Mouse (Mus musculus) layer of hippocampus, adult 9-10 months (tissue): Measurements from ENCODE around the gene Immp2l.

Experiments
- DNase-seq: peaks from one replicate; pipeline ENCODE4 v3.0.0; 2022; ENCODE audit warnings: low spot score

The Immp2l gene

DNA sequence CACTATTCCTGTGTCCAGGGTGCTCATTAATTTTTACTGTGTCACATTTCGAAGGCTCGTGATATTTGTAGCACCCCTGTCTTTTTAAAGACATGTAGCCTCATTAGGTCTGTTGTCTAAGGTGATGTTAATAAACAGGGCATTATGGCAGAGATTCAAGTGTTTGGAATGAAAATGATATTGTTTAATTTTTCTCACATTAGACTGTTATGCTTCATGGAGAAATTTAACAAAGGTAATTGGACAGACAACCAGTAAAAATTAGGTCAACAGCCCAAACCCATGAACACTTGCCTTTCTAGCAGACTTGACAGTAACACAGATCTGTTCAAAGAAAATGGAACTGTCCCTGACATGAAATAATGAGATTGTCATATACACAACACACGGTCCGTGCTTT, 292.5 kb downstream of the Immp2l start:
- no peak for DNase-seq

DNA sequence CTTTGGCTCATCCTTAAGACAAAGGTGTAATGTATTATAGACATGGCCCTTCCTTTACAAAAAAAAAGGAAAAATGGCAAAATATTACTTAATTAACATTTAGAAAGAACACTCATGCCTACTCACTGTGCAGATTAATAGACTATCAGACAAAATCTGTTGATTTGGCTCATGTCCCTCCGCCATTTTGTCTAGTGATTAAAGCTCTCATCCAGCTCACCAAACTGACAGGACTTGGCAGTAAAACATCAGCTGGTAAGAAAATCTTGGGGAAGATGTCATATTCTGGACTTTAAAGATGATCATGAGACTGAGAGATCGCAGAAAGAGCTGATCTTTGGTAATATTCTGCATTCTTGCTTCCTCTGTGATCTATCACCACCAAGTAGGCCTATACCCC, 293.5 kb downstream of the Immp2l start:
- no peak for DNase-seq

DNA sequence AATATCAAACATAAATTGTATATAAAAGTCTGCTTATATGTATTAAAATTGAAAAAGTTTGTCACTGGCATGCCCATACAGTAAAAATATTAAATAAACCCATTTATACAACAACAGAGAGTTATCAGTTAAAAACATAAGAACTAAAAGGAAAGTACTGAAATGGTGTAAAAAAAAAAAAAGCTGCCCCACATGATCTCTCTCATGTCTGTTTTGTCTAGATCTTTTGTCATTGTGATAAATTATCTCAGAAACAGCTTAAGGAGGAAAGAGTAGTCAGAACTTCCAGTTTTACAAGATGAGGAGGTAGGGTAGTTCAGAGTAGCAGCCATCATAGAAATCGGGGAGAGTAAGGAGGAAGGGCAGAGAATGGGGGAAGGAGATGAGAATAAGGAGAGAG, 298.1 kb downstream of the Immp2l start:
- DNase-seq, result no peak

DNA sequence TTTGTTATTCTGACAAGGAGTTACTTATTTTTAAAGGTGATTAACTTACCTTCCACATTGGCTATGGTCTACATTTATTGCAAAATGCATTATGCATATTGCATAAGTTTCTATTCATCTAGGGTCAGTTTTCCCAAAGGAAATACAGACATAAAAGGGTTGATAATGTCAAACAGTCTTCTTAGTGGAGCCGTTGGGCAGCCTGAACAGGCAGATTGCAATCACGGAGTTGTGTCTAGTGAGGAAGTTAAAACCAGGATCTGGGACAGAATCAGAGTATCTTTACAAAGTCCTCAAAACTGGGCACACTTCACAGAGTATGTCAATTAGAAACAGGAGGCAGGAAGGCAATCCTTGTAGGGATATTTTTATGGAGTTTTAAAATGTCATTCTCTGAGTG, 300.5 kb downstream of the Immp2l start:
- DNase-seq, result no peak

DNA sequence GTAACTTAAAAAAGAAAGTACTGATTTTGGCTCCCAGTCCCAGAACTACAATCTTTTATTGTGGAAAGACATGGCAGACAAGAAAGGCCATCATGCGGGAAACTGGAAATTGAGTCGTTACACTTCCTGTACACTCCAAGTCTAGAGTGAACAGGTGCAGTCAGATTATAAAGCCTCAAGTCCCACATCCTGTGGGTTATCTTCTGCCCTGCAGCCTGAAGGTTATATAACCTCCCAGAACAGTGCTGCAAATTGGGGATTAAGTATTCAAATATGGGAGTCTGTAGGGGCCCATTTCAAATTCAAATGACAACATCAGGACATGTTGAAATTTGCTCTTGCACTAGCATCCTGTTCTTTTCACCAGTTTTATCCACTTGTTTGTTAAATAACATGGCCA, 301.9 kb downstream of the Immp2l start:
- DNase-seq, result no peak

DNA sequence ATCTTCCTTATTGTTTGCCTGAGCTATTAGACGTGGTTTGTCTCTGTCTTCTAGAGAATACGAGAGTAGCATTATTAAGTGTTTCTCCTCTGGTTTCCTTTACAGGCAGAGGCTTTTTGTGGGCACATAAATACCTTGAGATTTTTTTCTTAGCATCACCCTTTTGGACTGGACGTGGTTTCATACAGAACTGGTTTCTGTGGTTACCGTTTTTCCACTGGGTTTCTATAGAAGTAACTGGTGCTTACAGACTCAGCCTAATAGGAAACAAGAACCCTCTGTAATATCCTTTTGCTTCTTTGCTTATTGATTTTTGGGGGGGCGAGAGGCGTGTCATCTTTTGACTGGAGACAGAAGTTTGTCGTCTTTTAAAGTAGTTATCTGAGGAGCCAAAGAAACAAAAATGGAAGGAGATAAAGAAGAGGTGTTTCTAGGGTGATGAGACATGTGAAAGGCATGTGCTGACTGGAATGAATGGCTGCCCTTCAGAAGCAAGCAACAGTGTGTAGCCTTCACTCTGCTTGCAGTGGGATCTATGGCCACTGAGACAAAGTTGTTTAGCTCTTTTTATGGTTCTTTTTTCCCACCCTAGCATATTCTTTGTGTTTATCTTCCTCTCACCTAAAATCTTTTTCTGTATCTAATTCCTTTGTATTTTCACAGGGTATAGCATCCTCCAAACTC, 307.2 kb downstream of the Immp2l start:
- no peak for DNase-seq

DNA sequence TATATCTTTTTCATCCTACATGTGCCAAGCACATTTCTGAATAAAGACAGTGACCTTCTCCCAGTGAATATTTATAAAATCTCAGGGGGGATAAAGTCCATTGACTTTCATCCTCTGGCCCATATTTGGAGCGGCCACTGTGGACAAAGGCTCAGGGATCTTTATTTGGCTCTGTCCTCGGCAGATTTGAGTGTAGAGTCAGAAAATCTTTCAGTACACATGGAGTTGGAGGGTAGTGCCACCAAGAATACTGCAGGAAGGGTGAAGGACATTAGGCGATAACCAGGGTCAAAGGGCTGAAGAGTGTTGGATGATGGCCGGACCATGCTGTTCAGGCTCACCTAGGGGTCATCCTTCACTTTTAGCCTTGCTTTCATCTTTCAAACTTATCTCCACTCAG, 321.7 kb downstream of the Immp2l start:
- no peak for DNase-seq

DNA sequence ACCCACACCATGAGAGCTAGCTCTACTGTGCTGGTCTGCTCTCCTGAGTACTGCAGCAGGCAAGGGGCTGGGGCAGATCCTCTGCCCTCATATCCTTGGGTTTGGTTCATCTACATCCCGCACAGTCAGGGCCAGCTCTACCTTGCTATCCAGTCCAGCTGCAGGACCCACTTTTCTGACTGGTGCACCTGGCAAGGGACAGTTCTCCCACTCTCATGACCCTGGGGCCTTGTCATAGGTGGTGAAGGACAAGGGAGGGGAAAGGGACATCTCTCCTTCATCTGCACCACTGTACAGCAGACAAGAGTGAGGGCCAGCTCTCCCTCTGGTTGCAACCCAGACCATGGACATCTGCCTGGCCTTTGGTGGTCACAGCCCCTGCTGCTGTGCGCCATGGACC, 323.6 kb downstream of the Immp2l start:
- DNase-seq, result no peak

DNA sequence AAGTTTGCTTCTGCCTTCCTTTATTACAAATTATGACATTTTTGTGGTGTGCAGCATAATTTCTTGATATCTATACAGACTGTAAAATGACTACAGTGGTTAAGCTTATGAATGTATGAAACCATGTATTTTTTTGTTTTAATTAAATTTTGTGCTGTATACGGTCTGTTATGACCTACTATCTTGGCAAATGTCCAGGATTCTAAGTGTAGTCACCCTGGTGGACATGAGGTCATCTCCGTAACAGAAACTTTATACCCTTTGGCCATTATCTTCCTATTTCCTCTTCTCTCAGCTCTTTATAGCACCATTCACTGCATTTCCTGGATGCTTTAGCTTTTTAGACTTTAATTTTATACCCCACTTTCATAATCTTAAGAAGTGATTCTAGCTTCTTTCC, 325.5 kb downstream of the Immp2l start:
- DNase-seq, result no peak

DNA sequence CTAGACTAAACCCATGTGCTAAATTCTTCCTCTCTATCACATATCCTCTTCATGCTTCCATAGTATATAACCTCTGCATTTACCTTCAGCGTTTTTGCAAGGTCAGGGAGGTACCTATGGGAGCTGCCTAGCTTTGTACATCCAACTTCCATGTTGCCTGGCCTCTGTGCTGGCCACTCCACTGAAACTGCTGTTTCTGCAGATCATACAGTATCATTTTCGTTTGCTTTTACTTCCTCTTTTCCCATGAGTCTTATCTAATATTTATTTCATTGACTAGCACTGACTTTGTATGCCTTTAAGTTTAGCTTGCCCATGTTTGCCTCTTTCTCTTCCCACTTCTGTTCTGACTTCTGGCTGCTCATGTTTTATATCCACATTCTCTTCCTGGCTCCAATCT, 325.9 kb downstream of the Immp2l start:
- no peak for DNase-seq

DNA sequence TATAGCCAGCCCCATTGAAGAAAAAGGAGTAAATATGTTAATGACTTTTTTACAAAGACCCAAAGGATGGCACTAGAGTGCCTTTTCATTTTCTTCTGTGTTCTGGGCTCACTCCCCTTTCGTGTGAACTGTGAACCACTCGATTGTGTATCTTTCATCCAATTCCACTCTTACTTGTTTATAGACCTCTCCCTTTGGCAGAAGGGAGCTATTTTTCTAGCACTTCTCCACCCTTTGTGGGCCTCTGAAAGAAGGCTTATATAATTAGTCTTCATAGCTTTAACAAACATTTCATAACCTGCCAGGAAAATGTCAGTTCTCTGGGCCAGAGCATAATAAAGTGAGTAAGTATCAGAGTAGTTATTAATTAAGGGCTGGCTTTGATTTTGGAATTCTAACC, 327.4 kb downstream of the Immp2l start:
- no peak for DNase-seq

DNA sequence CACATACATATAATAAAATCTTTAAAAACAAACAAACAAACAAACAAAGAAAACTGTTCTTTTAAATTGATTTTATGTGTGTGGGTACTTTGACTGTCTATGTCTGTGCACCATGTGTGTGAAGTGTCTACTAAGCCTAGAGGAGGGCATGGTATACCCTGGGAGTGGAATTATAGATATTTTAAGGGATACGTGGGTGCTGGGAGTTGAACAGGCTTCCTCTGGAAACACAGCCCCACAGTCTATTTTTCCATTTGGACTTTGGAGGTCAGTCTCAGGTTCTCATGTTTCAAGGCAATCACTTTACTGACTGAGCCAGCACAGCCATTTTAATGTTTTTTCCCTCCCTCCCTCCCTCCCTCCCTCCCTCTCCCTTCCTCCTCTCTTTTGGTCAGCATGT, 331.0 kb downstream of the Immp2l start:
- DNase-seq, result no peak

DNA sequence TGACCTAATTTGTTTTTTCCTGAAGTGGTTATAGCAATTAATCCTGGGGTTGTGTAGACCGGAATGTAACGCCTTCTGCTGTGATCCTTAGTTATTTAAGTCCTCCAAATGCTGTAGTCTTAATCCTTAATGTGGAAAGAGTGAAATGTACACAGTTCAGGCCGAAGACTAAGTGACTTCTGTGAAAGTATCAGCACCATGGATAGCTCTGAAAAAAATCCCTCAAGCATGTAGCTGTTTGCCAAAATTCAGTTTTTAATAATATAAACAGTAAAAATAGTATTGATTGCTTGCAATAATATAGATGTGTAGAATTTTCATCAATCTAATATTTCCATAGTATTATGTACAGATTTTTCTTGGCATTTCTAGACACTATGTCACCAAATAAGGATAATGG, 332.1 kb downstream of the Immp2l start:
- DNase-seq, result no peak

DNA sequence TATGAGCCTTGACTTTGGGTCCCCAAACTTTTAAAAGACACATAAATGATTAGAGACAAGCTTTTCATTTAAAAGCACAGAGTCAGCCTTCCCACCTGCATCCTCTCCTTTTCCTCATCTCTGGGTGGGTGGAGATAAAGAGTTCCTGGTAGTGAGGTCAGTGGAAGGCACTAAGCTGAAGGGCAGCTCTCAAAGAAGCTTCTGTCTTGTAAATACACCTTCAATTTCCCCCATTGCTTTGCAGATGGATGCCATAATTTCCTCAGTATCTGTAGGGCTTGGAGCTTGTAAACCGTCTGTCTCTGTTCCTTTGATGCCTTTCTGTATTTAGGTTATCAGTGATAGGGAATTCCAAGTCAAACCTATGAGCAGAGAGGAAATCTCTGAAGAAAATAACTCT, 362.8 kb downstream of the Immp2l start:
- DNase-seq, result no peak

DNA sequence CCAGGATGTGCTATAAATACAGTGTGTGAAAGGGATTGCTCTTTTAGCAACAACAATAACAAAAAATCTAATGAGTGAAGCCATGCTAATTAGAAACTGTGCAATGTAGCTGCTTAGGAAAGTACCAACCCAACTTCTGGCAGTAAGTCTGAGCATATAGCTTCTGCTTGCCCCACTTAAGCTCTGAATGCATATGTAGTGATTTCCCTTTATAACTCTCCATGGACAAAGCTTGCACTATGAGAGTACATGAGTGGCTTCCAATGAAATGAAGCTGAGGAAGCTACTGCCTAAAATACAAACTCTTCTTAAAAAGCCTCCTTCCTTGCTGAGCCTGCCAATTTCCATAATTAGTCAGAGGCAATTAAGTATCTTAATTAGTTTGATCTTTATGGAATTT, 370.3 kb downstream of the Immp2l start:
- DNase-seq, result no peak

DNA sequence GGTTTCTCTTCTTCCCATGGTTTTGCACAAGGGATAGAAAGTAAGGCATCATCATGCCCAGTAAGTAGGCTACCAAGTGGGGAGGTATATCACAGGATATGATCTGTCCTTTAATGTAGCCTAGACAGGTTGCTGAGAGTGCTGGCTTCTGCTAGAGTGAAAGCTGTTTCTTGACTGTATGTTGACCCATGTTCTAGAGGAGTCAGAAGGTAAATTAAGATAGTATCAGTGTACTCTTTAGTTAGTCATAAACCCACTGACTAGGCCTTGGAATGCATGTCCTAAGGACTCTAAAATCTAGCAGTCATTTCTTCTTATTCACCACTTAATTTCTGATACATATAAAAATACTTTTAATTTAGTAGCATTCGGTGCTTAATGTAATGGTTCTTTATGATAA, 377.2 kb downstream of the Immp2l start:
- DNase-seq, result no peak

DNA sequence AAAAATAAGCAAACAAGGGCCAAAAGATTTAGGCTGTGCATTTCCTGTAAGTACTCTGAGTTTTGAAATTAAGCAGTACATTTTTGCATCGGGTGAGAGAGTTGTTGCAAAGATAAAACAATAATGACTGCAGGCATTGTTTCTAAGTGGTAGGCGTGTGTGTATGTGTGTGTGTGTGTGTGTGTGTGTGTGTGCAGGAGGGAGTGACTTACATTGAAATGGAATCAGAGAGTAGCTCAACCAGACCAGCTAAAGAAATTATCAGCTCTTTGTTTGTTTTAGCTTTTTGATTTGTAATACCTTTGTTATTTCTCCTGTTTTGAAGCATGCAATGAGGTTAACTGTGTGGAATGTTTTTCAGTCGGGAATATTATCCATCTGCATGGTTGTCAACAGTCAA, 378.0 kb downstream of the Immp2l start:
- no peak for DNase-seq

DNA sequence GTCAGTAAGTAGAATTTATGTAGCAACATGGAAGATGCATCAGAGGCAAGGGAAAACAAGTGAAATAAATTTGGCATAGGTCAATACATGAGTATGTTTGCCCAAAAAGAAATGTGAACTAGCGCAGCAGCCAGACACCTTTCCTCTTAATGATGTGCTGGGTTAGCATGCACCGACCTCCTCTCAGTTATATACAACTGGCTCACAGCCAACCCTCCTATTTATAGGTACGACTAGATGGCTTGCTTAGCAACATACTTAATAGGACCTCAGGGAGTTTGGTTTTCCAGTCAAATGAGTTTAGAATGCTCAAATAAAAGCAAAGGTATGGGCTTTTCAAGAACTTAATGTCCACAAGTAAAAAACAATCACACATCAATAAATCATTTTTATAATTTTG, 385.5 kb downstream of the Immp2l start:
- no peak for DNase-seq

DNA sequence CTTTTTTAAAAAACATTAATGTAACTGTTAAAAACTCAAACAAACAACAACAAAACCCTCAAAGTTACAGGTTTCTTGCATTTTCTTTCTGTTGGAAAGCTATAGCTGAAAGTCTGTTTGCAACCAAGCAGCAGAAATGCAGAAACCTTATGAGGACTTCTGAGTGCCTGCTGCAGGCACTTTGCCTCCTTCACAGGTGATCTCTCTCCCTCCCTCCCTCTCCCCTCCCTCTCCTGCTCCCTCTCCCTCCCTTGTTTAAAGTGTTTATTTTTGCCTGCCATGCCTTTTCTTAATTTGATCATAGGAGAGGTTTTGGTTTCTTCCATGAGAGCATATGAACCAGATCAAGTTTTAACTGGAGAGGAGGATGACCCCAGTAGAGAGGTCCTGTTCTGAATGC, 392.7 kb downstream of the Immp2l start:
- no peak for DNase-seq

DNA sequence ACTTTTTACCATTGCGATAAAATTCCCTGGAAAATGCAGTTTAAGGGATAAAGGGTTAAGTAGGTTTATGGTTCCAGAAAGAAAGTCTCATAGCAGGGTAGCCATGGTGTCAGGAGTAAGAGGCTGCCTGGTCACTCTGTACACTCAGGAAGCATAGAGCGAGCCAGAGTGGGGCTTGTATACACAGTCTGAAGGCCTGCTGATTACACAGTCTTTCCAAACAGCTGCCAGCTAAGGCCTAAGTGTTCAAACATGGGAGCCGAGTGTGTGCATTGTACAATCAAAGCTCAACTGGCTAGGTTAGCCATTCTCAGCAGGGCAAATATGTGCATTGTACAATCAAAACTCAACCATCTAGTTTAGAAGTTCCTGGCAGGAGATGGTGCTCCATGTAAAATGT, 393.2 kb downstream of the Immp2l start:
- DNase-seq, result no peak

DNA sequence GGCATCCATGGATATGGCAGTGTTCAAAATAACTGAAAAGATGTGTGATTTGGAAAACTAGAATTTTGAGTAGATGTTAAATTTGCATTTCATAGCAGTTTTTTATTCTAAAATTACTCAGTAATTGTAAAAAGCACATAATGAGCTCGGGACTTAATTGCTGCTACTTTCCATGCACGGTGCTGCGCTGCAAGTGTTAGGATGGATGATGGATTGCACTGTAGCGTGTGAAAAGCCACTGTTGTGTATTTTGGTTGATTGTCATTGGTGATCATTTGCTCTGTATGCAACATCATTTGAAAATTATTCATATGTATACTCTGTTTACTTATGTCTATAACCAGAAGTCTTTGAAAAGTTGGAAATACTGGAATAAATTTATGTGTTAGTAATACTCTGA, 394.1 kb downstream of the Immp2l start:
- no peak for DNase-seq

DNA sequence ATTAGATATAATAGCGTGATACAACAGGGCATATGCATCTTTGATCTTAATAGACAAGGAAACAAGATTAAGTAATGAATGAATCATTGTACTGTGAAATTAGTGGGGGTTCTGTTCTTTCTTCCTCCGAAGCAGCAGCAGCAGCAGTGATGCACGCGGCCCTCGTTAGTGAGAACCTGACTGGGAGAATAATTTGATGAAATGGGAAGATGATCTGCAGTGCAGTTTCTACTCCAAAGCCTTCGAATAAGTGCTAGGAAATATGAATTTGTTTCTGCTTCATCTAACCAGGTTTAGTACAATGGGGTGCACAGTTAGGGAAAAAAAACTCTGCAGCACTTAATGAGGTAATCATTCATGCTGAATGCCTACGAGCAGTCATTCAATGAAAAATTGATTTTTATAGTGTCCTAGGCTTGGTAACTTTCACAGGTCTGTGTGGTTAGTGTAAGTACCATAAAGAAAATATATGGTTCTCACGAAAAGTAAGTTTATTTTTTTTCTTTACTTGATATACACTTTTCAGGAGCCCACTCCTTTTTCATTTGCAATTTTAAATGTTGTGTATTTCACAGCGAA, 401.3 kb downstream of the Immp2l start:
- DNase-seq, result no peak

DNA sequence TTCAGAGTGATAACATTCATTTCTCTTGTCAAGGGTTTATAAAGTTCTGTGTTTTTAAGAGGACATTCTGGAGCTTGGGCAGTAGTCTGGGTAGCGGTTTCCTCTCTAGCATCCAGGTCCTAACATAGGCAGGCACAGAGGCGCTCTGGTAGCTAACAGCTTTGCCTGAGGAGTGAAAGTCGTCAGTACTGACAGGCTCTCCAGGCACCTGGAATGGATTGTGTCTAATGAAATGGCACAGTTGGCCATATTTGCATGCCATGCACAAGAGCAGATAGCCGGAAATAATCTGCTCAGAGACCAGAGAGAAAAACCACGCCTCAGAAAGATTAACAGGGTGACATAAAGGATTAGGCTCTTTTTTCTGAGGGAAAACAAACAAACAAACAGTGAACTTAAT, 403.6 kb downstream of the Immp2l start:
- no peak for DNase-seq

DNA sequence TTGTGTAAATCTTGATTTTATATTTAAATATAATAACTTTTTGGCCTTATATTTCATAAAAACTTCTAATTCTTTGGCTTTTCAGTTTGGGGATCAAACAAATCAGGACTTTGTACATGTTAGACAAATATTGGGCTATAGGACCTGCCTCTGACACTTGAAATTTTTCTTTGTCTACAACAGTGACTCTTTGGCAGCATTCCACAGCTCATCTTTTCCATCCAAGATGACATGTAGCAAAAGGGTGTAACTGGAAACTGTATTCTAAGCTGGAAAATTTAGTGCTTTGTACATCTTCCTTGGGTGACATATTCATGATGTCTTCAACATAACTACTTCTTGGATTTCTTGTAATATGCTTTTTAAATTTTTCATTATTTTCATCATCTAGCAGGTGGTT, 404.9 kb downstream of the Immp2l start:
- no peak for DNase-seq
